Mouse (Mus musculus) right cerebral cortex, postnatal 14 days (tissue): ENCODE results near the gene Fbxl2.

Experiments
- DNase-seq: peaks from one replicate; pipeline ENCODE4 v3.0.0; 2022

Gene Fbxl2

GRCm38 (mm10) chr9:113970041-113970440 is 76.0 kb downstream of the Fbxl2 start:
- no peak for DNase-seq

GRCm38 (mm10) chr9:113969399-113969798 is 76.6 kb downstream of the Fbxl2 start:
- DNase-seq = no peak

GRCm38 (mm10) chr9:113968967-113969366 is 77.0 kb downstream of the Fbxl2 start:
- DNase-seq = no peak

DNA sequence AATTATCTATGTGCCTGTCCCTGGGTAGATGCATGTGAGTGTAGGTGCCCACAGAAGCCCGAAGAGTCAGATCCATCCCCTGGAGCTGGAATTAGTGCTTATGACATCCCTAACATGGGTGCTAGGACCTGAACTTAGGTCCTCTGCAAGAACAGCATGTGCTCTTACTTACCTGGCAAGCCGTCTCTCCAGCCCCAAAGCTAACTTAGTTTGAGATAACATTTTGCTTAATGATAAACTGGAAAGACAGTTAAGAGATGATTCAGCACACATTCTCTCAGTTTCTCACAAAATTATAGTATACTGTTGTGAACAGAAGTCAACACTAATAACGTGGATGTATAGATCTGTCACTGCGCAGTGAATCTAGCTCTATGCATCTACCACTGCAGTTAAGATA is 79.2 kb downstream of the Fbxl2 start:
- no peak for DNase-seq

- no peak for DNase-seq
Measured at GRCm38 (mm10) chr9:113964415-113964814, 81.6 kb downstream of the Fbxl2 start.

GRCm38 (mm10) chr9:113963718-113964117 is 82.3 kb downstream of the Fbxl2 start:
- DNase-seq = no peak

DNA sequence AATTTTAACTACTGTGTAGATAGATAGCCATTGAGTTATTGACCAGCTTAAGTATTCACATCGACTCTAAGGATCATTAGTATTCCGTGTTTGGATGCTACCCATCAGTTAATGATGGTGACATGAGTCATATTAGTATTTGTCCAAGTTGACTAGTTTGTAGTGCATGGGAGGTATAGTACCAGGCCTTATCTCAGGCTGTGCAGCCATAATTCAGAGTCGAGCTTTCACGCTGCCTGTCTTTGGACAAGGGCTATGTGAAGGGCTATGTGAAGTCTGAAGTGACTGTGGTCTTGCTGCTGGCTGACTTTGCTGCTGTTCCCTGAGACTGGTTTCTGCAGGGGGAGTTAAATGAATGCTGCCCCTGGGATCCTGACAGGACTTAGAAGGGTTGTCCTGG is 88.2 kb downstream of the Fbxl2 start:
- no peak for DNase-seq

- DNase-seq = no peak
Measured at GRCm38 (mm10) chr9:113947216-113947615, 98.8 kb downstream of the Fbxl2 start.

- no peak for DNase-seq
Measured at GRCm38 (mm10) chr9:113943372-113943771, 102.6 kb downstream of the Fbxl2 start.

GRCm38 (mm10) chr9:113941103-113941805 is 104.7 kb downstream of the Fbxl2 start:
- no peak for DNase-seq

DNA sequence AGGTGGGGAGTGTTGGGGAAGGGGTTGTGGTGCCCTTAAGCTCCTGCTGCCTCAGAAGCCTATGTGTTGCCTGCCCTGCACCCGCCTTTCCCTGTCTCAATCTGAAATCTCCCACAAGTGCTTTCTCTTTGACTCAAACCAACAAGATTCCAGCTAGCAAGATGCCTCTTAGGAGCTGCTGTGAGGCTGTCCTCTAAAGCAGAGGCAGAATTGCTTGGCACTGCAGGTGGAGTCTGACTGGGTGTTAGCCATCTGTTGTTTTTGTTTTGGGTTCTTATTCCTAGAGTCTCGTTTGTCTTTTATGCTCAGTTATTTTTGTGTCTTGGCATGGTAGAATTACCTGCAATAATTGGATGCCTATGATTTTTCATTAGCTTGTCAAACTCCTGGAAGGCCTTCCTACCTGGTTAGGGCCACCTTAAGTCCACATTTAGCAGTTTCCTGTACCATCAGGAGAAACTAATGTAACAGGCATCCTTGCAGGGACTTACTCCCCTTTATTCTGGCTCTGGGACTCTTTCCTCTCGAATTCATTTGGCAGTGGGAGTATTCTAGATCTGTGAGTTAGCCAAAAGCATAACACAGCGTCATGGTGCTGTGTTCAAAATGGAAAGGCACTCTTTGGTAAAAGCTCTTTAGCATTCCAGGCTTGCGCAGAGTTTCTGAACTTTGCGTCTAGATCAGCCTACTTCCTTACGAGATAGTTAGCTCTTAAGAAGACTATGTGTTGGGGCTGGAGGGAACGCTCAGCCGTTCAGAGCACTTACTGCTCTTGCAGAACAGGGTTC is 106.7 kb downstream of the Fbxl2 start:
- DNase-seq = no peak

- DNase-seq = no peak
Measured at GRCm38 (mm10) chr9:113935638-113936037, 110.4 kb downstream of the Fbxl2 start.

DNA sequence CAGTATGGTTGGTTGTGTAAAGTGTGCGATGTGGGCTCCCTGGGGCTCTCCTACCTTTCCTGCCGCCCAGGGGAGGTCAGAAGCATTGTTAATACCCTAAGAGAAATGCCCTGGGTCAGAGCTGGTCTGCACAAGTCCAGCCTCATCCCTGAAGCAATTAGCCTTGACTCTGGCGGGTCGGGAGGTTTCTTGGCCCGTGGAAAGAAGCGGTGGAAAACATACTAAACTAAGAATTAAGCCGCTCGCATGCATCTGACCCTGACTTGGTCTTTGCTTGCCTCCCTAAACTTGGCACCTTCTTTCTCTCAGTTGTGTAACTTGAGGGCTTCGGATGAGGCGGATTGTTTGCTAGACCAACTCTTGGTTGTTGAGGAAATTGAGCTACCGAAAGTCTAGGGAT is 113.5 kb downstream of the Fbxl2 start:
- no peak for DNase-seq

- no peak for DNase-seq
Measured at GRCm38 (mm10) chr9:113932100-113932470, 113.9 kb downstream of the Fbxl2 start.

GRCm38 (mm10) chr9:113931375-113932099 is 114.5 kb downstream of the Fbxl2 start:
- peak; percentile 32 for DNase-seq

DNA sequence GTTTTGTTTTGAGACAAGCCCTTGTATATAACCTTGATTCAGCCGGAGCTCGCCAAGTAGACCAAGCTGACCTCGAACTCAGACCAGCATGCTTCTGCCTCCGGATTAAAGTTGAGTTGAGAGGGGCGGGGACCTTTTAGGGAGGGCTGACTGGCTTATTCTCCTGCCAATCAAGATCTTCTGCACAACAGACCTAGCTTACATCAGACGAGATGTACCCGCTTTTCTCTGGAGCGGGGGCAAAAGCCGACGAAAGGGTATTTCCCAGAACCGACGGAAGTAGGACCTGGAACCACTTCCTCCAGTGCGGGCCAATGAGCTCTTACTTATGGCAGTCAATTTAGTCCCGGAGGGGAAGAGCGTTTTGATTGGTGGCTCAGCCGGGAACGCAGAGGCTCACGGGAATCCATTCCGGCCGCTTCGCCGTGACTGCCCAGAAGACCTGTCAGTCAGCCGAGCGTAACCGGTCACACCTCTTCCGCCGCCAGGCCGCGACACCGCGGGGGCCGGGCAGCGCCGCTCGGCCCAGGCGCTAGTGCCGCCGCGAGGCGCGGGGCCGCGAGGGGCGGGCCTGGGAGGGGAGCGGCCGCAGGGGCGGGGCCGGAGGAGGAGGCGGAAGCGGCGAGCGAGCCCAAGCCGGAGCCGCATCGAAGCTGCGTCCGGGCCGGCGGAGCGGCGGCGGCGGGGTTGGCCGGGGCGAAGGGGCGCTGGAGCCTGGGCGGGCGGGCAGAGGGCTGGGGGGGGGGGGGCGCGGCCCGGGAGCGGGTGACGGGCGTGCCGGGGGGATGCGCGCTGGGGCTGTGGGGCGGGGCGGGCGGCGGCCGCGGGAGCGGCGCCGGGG is 115.2 kb downstream of the Fbxl2 start, which contains the start of gene Ubp1:
Ubp1 (plus strand) TSS at position 401 of the 841 bp plus-strand sequence.
- DNase-seq = peak; percentile 90

DNA sequence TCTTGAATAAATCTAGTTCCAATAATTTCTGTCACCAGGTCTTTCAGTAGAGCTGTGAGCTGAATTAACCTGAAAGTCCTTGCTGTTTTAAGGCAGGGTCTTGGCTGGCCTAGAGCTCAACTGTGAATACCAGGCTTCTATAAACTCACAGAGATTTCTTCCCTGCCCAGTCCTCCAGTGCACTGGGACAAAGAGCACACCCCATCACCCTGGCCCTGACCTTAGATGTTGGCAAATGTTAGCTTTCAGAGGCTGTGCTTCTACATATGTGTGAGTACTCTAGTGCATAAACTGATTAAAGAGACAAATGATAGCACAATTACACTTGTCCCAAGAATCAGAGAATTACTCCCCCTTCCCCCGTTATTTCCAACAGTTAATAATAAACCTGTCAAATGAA is 116.3 kb downstream of the Fbxl2 start:
- no peak for DNase-seq

DNA sequence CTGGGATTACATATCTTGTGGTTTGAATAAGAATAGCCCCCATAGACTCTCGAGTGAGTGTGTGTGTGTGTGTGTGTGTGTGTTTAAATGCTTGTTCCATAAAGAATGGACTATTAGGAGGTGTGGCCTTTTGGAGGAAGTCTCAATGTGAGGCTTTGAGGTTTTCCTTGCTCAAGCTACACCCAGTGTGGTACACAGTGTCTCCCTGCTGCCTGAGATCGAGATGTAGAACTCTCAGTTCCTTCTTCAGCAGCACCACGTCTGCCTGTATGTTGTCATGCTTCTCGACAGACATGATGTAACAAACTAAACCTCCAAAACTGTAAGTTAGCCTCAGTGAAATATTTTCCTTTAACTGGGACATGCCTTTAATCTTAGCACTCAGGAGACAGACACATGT is 117.4 kb downstream of the Fbxl2 start:
- no peak for DNase-seq

DNA sequence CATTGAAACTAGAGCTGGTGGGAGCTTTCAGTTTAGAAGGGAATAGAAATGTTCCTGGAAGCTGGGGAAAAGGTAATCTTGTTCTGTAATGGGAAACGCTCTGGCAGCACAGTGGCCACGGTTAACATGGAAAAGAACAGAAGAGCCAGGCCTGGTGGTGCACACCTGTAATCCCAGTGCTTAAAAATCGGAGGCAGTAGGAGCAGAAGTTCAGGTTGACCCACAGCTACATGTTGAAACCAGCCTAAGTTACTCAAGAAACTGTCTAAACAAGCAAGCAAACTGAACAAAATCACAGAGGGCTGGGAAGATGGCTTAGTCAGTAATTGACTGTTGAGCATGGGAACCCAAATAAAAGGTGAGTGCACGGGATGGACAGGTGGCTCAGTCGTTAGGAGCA is 121.1 kb downstream of the Fbxl2 start:
- no peak for DNase-seq

- no peak for DNase-seq
Measured at GRCm38 (mm10) chr9:113922677-113923076, 123.3 kb downstream of the Fbxl2 start.

DNA sequence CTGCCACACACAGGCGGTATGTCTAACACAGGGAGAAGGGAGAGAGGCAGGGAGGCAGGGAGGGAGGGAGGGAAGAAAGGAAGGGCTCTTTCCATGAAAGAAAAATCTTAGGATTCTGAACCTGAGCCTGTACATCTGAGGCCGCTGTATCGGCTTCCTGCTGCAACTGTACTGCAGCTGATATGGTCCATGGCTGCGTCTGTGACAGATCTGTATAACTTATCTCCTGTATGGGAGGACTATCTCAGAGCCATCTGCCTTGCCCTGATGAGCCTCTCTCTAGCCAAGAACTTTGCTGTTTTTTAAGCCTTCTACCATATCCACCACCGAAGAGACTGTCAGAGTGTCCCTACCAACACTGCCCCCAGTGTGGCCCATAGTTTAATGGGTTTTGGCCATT is 130.2 kb downstream of the Fbxl2 start:
- DNase-seq = no peak
